Mouse (Mus musculus): Measurements from ENCODE around the gene Prx.

- TF ChIP-seq CTCF (IDR thresholded peaks at IDR 0.05) (no peak), EP300 (IDR thresholded peaks at IDR 0.05; ENCODE audit: insufficient read depth, low read depth, low read length) (no peak)
Measured at GRCm38 (mm10) chr7:27479750-27480149, 19.4 kb upstream of the Prx start.
